Mouse (Mus musculus) forebrain, embryonic 11.5 days (tissue): ENCODE results near the gene Gm49320. TPM values are rescaled to one million over a fixed set of nuclear protein-coding genes. Genes with fewer than 3 reads are reported as not detected.
A peak's percentile ranks its signal among the peaks of the same experiment; 100 is the strongest.

Source experiments
- ATAC-seq: fragments of 200-750 bp; cut with Nextera tagmentation; replicated peaks from 2 replicates; pipeline ENCODE4 v1.8.0; 2017; ENCODE audit warnings: moderate TSS enrichment; ENCODE audit not compliant: low FRiP score
- DNase-seq: peaks from one replicate; pipeline ENCODE4 v3.0.0-alpha.2; 2017; ENCODE audit warnings: low spot score
- H3K27ac ChIP-seq: fragments of 300-500 bp; sonication (generic); 2 replicates; pipeline ENCODE4 v1.5.1; 2014; ENCODE audit warnings: low read depth, low read length
- H3K27me3 ChIP-seq: fragments of 300-500 bp; sonication (generic); 2 replicates; pipeline ENCODE4 v1.6.1; 2014; ENCODE audit warnings: mild to moderate bottlenecking, low read length, mixed read lengths; ENCODE audit not compliant: control insufficient read depth, insufficient read depth
- H3K36me3 ChIP-seq: fragments of 300-500 bp; sonication (generic); 2 replicates; pipeline ENCODE4 v1.6.1; 2014; ENCODE audit warnings: mild to moderate bottlenecking, low read length, moderate library complexity, mixed read lengths; ENCODE audit not compliant: control insufficient read depth, insufficient read depth
- H3K4me1 ChIP-seq: fragments of 300-500 bp; sonication (generic); replicated peaks from 2 replicates; pipeline ENCODE4 v1.6.1; 2014; ENCODE audit warnings: low read length, mixed read lengths; ENCODE audit not compliant: control insufficient read depth, insufficient read depth
- H3K4me2 ChIP-seq: fragments of 300-500 bp; sonication (generic); 2 replicates; pipeline ENCODE4 v1.6.1; 2014; ENCODE audit warnings: low read depth, mild to moderate bottlenecking, low read length, moderate library complexity, mixed read lengths; ENCODE audit not compliant: severe bottlenecking
- H3K4me3 ChIP-seq: fragments of 300-500 bp; sonication (generic); 2 replicates; pipeline ENCODE4 v1.5.1; 2014; ENCODE audit warnings: low read depth, low read length
- H3K9ac ChIP-seq: fragments of 300-500 bp; sonication (generic); 2 replicates; pipeline ENCODE4 v1.6.1; 2014; ENCODE audit warnings: low read length
- H3K9me3 ChIP-seq: fragments of 300-500 bp; sonication (generic); 2 replicates; pipeline ENCODE4 v1.6.1; 2016; ENCODE audit warnings: low read length, mixed read lengths; ENCODE audit not compliant: control insufficient read depth
- WGBS: fragments of 180-500 bp; shearing (Covaris S2); extraction: QIAGEN DNeasy Blood & Tissue Kit; methylation state at CpG from one replicate; pipeline ENCODE4 v1.1.7; 2014; 5-methylcytosine and 5-hydroxymethylcytosine counted together
- polyA plus RNA-seq: library from polyadenylated mRNA; unstranded; fragments of >200 nt; fragmentation: Nextera tagmentation; extraction: Ambion mirVana; gene quantifications from 2 replicates; pipeline ENCODE4 v1.2.1, GENCODE M21; 2014

Gene Gm49320
- polyA plus RNA-seq, 1 experiment from 2014 or later = 0.90 TPM

GRCm38 (mm10) chr8:4259125-4259804 lies 20.6 kb downstream of the Gm49320 start, which contains the start of gene Ctxn1:
Ctxn1 (minus strand) TSS chr8:4259274.
- Histone ChIP-seq H3K9me3 (no peaks in the 10 kb centered on the region), H3K4me1 (peaks cover 21% of the 10 kb centered on the region), H3K4me2 (peak within 1 kb of the TSS; percentile 85), H3K27ac (peak within 1 kb of the TSS; percentile 96), H3K9ac (peak within 1 kb of the TSS; percentile 86), H3K36me3 (peaks cover 4% of the 10 kb centered on the region; the same call in 1 of the 2 replicates), H3K4me3 (peak within 1 kb of the TSS; percentile 82), H3K27me3 (no peaks in the 10 kb centered on the region)
- peak; percentile 92 for ATAC-seq
- DNase-seq = peak; percentile 98
- 7% methylated on average over 32 of the region's 33 CpGs for WGBS

- no peak overlapping the region; the same call in 1 of the 2 replicates for H3K27ac ChIP-seq
- H3K4me3 ChIP-seq = no peak overlapping the region
- peak overlapping the region; percentile 86; the same call in 1 of the 2 replicates for H3K9ac ChIP-seq
- WGBS = 84% methylated on average over 4 of the region's 4 CpGs
- no peaks in the 10 kb centered on the region for H3K27me3 ChIP-seq
- H3K36me3 ChIP-seq = peaks cover 4% of the 10 kb centered on the region; the same call in 1 of the 2 replicates
- H3K9me3 ChIP-seq = no peaks in the 10 kb centered on the region
- ATAC-seq (no peak), DNase-seq (no peak)
- no peak overlapping the region for H3K4me2 ChIP-seq
- peaks cover 19% of the 10 kb centered on the region for H3K4me1 ChIP-seq
Observed at GRCm38 (mm10) chr8:4259805-4260170, 21.1 kb downstream of the Gm49320 start.

GRCm38 (mm10) chr8:4263105-4263791 lies 24.6 kb downstream of the Gm49320 start:
- H3K9me3 ChIP-seq = no peaks in the 10 kb centered on the region
- DNase-seq (no peak), ATAC-seq (no peak)
- H3K27ac ChIP-seq = no peak overlapping the region
- no peak overlapping the region for H3K4me2 ChIP-seq
- H3K36me3 ChIP-seq = peaks cover 8% of the 10 kb centered on the region
- WGBS = 91% methylated on average over 8 of the region's 8 CpGs
- 0 out of 2 replicates have a peak, but pooled peaks cover 6% of the 10 kb centered on the region for H3K4me1 ChIP-seq
- H3K27me3 ChIP-seq = no peaks in the 10 kb centered on the region
- H3K9ac ChIP-seq = no peak overlapping the region
- H3K4me3 ChIP-seq = no peak overlapping the region

DNA sequence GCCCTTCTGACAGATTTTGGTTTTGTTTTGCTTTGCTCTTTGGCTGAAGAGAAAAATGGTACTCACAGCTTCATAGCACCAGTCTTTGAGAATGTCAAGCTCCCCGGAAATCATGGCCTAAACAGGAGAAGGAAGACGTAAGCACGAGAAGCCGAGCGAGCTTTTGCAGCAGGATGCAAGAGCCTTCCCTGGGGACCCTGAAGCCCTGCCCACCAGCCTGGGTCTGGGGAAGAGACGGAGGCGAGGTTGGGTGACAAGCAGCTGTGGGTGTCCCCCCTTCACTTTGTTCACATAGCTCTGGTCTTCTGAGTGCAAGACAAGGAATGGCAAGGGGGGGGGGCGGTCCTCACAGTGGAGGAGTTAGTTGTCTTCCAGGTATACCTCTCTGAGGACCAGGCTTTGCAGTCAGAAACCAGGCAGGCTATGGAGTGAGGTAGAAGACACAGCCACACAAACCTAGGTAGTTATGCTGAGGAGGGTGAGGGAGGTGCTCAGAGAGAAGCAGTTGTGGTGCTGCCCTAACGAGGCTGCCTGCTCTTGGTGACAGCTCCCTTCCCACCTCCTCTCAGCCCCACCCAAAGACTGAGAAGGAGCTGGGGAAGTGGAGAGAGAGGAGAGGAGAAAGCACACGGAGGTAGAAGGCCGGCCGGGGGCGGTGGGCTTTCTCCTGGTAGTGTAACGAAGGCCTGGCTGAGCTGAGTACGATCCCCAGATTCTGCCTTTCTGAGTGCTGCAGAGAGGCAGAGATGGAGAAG lies 26.7 kb downstream of the Gm49320 start:
- no peaks in the 10 kb centered on the region for H3K9me3 ChIP-seq
- WGBS = 96% methylated on average over 15 of the region's 15 CpGs
- DNase-seq (no peak), ATAC-seq (no peak)
- H3K9ac ChIP-seq = no peak overlapping the region
- peaks cover 13% of the 10 kb centered on the region for H3K36me3 ChIP-seq
- no peak overlapping the region for H3K27ac ChIP-seq
- H3K27me3 ChIP-seq = no peaks in the 10 kb centered on the region
- H3K4me2 ChIP-seq = no peak overlapping the region
- H3K4me1 ChIP-seq = no peaks in the 10 kb centered on the region
- no peak overlapping the region for H3K4me3 ChIP-seq

DNA sequence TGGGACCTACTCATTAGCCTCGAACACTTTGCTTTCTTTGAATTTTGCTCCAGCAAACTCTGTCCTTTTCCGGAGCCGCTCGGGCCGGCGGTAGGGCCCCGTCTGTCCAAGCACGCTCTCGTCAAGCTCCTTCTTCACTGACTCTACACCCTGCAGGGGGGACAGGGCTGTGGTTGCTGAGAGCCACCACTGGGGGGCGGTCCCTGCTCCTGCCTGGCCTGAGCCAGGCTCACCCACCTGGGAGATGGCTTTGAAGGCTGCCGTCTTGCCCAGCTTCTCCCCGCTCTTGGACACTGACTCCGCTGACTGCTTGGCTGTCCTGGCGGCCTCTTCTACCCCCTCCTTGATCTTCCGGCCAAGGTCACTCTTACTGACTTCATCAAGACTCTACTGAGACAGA lies 29.0 kb downstream of the Gm49320 start:
- 75% methylated on average over 15 of the region's 15 CpGs for WGBS
- no peak for DNase-seq
- Histone ChIP-seq H3K36me3 (peaks cover 13% of the 10 kb centered on the region), H3K27ac (no peak overlapping the region), H3K4me2 (no peak overlapping the region), H3K9me3 (no peaks in the 10 kb centered on the region), H3K9ac (no peak overlapping the region), H3K4me3 (no peak overlapping the region), H3K27me3 (no peaks in the 10 kb centered on the region), H3K4me1 (no peaks in the 10 kb centered on the region)
- peak; percentile 71; the same call in 1 of the 2 replicates for ATAC-seq

- Histone ChIP-seq H3K36me3 (peaks cover 13% of the 10 kb centered on the region), H3K9ac (no peak overlapping the region), H3K4me1 (no peaks in the 10 kb centered on the region), H3K4me3 (no peak overlapping the region), H3K9me3 (no peaks in the 10 kb centered on the region), H3K27me3 (no peaks in the 10 kb centered on the region), H3K27ac (no peak overlapping the region), H3K4me2 (no peak overlapping the region)
- 96% methylated on average over 6 of the region's 6 CpGs for WGBS
- DNase-seq (no peak), ATAC-seq (no peak)
Observed at GRCm38 (mm10) chr8:4269609-4270008, 30.9 kb downstream of the Gm49320 start.

DNA sequence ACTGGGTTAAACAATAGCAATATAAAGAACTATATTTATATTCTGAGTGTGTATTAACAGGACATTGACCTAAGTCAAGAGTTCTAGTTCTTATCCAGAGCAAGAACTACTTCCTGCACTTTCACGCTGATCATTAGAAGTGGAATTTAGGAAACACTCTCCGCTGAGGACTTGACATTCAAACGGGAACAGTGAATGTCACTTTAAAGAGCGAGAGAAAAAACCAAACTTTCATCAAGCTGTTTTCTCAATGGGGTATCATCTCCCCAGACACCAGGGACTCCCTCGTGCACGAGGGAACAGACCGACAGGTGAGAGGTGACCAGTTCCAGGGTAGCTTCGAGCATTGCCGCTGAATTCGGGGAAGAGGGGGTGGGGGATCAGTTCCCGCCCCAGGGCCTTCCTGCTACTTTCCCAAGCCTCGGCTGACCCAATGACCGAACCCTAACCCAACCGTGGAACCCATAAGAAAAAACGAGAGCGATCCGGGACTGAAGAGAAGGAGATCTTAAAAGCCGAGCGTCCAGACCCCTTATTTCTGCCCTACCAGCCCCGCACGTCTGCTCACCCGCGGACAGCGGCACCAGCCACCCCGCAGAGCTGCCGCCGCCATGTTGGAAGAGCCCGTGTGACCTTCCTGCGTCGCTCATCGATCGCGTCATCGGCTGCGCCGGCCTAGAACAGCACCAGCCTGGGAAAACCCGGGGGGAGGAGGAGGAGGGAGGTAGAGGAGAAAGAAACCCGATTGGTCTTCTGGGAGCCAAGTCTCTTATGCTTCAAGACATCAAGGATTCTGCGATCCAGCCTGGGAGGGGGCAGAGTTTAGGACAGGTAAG lies 36.8 kb downstream of the Gm49320 start, which contains the start of gene Timm44:
Gene Timm44 (minus strand): TSS at position 639 of the 836 bp plus-strand sequence.
- Histone ChIP-seq H3K4me1 (0 out of 2 replicates have a peak, but pooled peaks cover 2% of the 10 kb centered on the region), H3K36me3 (no peaks in the 10 kb centered on the region; the same call in 1 of the 2 replicates), H3K27me3 (no peaks in the 10 kb centered on the region), H3K4me3 (peak within 1 kb of the TSS; percentile 78), H3K9ac (peak within 1 kb of the TSS; percentile 83), H3K4me2 (peak within 1 kb of the TSS; percentile 60), H3K9me3 (no peaks in the 10 kb centered on the region), H3K27ac (no peak within 1 kb of the TSS)
- ATAC-seq (peak; percentile 98), DNase-seq (peak; percentile 97)
- under 1% methylated on average over 39 of the region's 39 CpGs for WGBS

GRCm38 (mm10) chr8:4276111-4276465 lies 37.4 kb downstream of the Gm49320 start:
- ATAC-seq (no peak), DNase-seq (no peak)
- Histone ChIP-seq H3K9ac (peak overlapping the region; percentile 83), H3K36me3 (no peaks in the 10 kb centered on the region; the same call in 1 of the 2 replicates), H3K4me3 (peak overlapping the region; percentile 78), H3K4me2 (peak overlapping the region; percentile 60), H3K4me1 (0 out of 2 replicates have a peak, but pooled peaks cover 2% of the 10 kb centered on the region), H3K27me3 (no peaks in the 10 kb centered on the region), H3K27ac (no peak overlapping the region), H3K9me3 (no peaks in the 10 kb centered on the region)
- WGBS = 33% methylated on average over 9 of the region's 9 CpGs
